Mouse (Mus musculus) midbrain, embryonic 11.5 days (tissue): ENCODE data around the gene Sh2d3c. TPM values are rescaled to one million over a fixed set of nuclear protein-coding genes. Genes with fewer than 3 reads are reported as not detected.

Source experiments
- ATAC-seq: fragments of 200-750 bp; cut with Nextera tagmentation; 2 replicates; pipeline ENCODE4 v1.8.0; 2017; ENCODE audit warnings: moderate TSS enrichment, moderate library complexity; ENCODE audit not compliant: low FRiP score
- DNase-seq: peaks from one replicate; pipeline ENCODE4 v3.0.0; 2015; ENCODE audit warnings: low spot score; ENCODE audit errors: missing footprints
- H3K27ac ChIP-seq: fragments of 300-500 bp; sonication (generic); 2 replicates; pipeline ENCODE4 v1.5.1; 2014; ENCODE audit warnings: low read depth, low read length
- H3K27me3 ChIP-seq: fragments of 300-500 bp; sonication (generic); 2 replicates; pipeline ENCODE4 v1.6.1; 2014; ENCODE audit warnings: mild to moderate bottlenecking, low read length, moderate library complexity, mixed read lengths; ENCODE audit not compliant: control insufficient read depth, insufficient read depth
- H3K36me3 ChIP-seq: fragments of 300-500 bp; sonication (generic); 2 replicates; pipeline ENCODE4 v1.6.1; 2014; ENCODE audit warnings: mild to moderate bottlenecking, low read length, moderate library complexity, mixed read lengths; ENCODE audit not compliant: control insufficient read depth, insufficient read depth
- H3K4me1 ChIP-seq: fragments of 300-500 bp; sonication (generic); 2 replicates; pipeline ENCODE4 v1.6.1; 2014; ENCODE audit warnings: low read length; ENCODE audit not compliant: control insufficient read depth, insufficient read depth
- H3K4me2 ChIP-seq: fragments of 300-500 bp; sonication (generic); 2 replicates; pipeline ENCODE4 v1.6.1; 2014; ENCODE audit warnings: mild to moderate bottlenecking, moderate library complexity
- H3K4me3 ChIP-seq: fragments of 300-500 bp; sonication (generic); 2 replicates; pipeline ENCODE4 v1.5.1; 2014; ENCODE audit warnings: low read depth, low read length
- H3K9ac ChIP-seq: fragments of 300-500 bp; sonication (generic); 2 replicates; pipeline ENCODE4 v1.6.1; 2014; ENCODE audit warnings: low read length
- H3K9me3 ChIP-seq: fragments of 300-500 bp; sonication (generic); 2 replicates; pipeline ENCODE4 v1.6.1; 2016; ENCODE audit warnings: low read length; ENCODE audit not compliant: control insufficient read depth
- WGBS: fragments of 180-500 bp; shearing (Covaris S2); extraction: QIAGEN DNeasy Blood & Tissue Kit; methylation state at CpG from one replicate; pipeline ENCODE4 v1.1.7; 2014; 5-methylcytosine and 5-hydroxymethylcytosine counted together
- polyA plus RNA-seq: library from polyadenylated mRNA; unstranded; fragments of >200 nt; fragmentation: Nextera tagmentation; extraction: Ambion mirVana; gene quantifications from 2 replicates; pipeline ENCODE4 v1.2.1, GENCODE M21; 2014

Gene Sh2d3c
- polyA plus RNA-seq, 1 experiment from 2014 or later: 25.5 TPM

DNA sequence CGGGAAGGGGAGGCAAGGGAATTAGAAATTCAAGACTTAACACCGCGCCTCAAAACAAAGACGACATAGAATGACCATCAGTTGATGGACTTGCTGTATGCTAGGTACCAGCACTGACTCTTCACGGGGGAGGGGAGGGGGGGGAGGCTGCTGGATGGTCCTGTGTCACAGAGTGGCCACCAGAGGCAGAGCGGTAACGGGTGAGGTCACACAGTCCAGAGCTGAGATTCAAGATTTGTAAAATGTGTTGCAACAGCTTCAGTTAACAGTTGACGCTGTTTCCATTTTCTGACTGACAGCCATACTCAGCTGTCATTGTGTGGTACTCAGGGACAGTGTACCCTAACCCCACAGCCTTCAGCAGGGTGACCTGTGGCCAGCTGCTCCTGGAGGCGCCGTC, 31.3 kb downstream of the Sh2d3c start:
- Histone ChIP-seq H3K4me1 (peaks cover 21% of the 10 kb centered on the region), H3K4me2 (peak overlapping the region; percentile 44; the same call in 1 of the 2 replicates), H3K4me3 (peak overlapping the region; percentile 24; the same call in 1 of the 2 replicates), H3K27me3 (0 out of 2 replicates have a peak, but pooled peaks cover 2% of the 10 kb centered on the region), H3K9me3 (no peaks in the 10 kb centered on the region), H3K27ac (peak overlapping the region; percentile 64; the same call in 1 of the 2 replicates), H3K36me3 (peaks cover 4% of the 10 kb centered on the region), H3K9ac (no peak overlapping the region; the same call in 1 of the 2 replicates)
- DNase-seq (no peak), ATAC-seq (no peak)
- 65% methylated on average over 10 of the region's 10 CpGs for WGBS

DNA sequence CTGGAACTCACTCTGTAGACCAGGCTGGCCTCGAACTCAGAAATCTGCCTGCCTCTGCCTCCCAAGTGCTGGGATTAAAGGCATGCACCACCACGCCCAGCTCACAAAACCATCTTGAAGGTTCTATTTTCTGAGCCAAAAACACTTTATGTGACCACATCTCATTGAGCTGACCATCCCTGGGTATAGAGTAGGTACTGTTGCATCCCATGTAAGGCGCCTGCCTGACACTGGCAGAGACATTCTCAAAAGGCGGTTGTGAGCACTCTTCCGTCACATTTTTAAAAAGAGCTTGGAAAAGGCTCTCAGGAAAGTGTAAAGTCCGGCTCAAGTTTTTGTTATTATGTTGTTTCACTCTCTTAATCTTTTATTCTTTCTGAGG, 35.8 kb downstream of the Sh2d3c start:
- peaks cover 3% of the 10 kb centered on the region; the same call in 1 of the 2 replicates for H3K36me3 ChIP-seq
- peaks cover 12% of the 10 kb centered on the region for H3K4me1 ChIP-seq
- 0 out of 2 replicates have a peak, but pooled peaks cover 2% of the 10 kb centered on the region for H3K27me3 ChIP-seq
- peak; percentile 31; the same call in 1 of the 2 replicates for ATAC-seq
- H3K4me2 ChIP-seq: peak overlapping the region; percentile 23; the same call in 1 of the 2 replicates
- no peak overlapping the region for H3K9ac ChIP-seq
- H3K27ac ChIP-seq: no peak overlapping the region
- no peak overlapping the region for H3K4me3 ChIP-seq
- WGBS: 33% methylated on average over 6 of the region's 6 CpGs
- DNase-seq: no peak
- H3K9me3 ChIP-seq: no peaks in the 10 kb centered on the region

DNA sequence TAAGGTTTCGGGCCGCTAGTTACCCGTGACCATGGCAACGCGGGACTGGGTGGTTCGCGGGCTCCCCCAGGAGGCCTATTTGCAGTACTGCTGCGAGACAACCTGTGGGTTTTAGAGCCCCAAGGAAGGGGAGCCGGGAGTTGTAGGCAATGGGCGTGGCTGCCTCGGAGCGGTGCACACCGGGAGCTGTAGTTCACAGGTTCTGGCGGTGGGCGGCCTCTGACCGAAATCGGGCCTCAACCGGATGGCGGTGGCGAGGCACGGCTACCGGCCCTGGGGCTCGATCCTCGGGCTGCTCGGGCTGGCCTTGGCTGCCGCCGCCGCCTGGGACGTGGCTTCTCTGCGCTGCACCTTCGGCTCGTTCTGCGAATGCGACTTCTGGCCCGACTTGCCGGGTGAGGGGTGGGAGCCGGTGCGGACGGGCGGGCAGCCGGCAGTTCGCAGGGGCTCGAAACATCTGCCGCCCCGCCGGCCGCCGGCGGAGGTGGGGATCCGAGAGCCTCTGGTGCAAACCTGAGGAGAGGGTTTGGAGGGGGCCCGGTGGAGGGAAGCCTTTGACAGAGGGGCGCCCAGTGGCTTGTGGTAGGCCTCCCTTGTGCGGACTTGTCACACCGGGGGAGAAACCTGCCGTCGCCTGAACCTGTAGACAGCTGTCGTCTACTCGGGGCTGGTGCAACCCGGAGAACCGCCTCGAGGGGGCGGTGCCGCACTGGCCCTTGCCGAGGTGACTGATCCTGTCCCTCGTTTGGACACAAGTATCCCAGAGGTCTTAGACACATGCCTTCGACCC, 36.4 kb downstream of the Sh2d3c start, which contains the start of gene Tor2a:
Tor2a (plus strand) TSS at position 179 of the 790 bp plus-strand sequence.
- Histone ChIP-seq H3K9me3 (no peaks in the 10 kb centered on the region), H3K4me1 (peaks cover 7% of the 10 kb centered on the region; the same call in 1 of the 2 replicates), H3K36me3 (peaks cover 4% of the 10 kb centered on the region; the same call in 1 of the 2 replicates), H3K4me2 (peak within 1 kb of the TSS; percentile 54), H3K4me3 (peak within 1 kb of the TSS; percentile 61), H3K27ac (peak within 1 kb of the TSS; percentile 75), H3K9ac (peak within 1 kb of the TSS; percentile 81), H3K27me3 (0 out of 2 replicates have a peak, but pooled peaks cover 2% of the 10 kb centered on the region)
- DNase-seq (peak; percentile 99), ATAC-seq (peak; percentile 93)
- WGBS: under 1% methylated on average over 66 of the region's 66 CpGs

DNA sequence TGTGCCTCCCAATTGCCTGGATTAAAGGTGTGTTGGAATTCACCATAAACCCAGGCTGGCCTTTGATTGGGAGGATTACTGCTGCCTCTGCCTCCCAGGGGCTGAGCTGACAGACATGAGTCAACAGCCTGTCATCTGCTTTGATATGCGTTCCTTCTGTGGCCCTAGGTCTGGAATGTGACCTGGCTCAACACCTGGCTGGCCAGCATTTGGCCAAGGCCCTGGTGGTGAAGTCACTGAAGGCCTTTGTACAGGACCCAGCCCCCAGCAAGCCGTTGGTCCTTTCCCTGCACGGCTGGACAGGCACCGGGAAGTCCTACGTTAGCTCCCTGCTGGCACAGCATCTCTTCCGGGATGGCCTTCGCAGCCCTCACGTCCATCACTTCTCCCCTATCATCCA, 37.6 kb downstream of the Sh2d3c start:
- WGBS: 86% methylated on average over 8 of the region's 8 CpGs
- H3K4me2 ChIP-seq: no peak overlapping the region
- peaks cover 7% of the 10 kb centered on the region; the same call in 1 of the 2 replicates for H3K4me1 ChIP-seq
- peaks cover 4% of the 10 kb centered on the region; the same call in 1 of the 2 replicates for H3K36me3 ChIP-seq
- ATAC-seq: no peak
- no peaks in the 10 kb centered on the region for H3K27me3 ChIP-seq
- no peak overlapping the region for H3K4me3 ChIP-seq
- no peak overlapping the region for H3K9ac ChIP-seq
- no peak for DNase-seq
- no peaks in the 10 kb centered on the region for H3K9me3 ChIP-seq
- H3K27ac ChIP-seq: no peak overlapping the region

DNA sequence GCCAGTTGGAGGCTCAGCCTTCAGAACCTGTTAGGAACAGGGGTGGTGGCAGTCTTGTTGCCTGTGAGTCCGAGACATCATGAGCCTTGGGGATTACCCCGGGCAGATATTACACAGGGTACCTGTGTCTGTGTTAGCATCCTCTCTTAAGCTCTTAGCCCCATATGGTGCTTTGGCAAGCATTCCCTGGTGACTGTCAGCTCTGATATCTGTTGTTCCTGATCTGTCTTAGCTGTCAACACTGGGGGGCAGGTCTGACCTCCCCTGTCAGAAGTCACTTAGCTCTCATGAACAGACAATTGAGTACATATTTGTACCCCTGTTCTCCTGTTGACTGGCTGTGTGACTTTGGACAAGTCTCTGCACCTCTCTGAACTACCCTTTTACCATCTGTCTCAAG, 38.1 kb downstream of the Sh2d3c start:
- peaks cover 7% of the 10 kb centered on the region; the same call in 1 of the 2 replicates for H3K4me1 ChIP-seq
- no peak overlapping the region for H3K4me2 ChIP-seq
- no peak overlapping the region for H3K9ac ChIP-seq
- WGBS: 95% methylated on average over 2 of the region's 2 CpGs
- peaks cover 4% of the 10 kb centered on the region; the same call in 1 of the 2 replicates for H3K36me3 ChIP-seq
- ATAC-seq: no peak
- no peak overlapping the region for H3K27ac ChIP-seq
- H3K9me3 ChIP-seq: no peaks in the 10 kb centered on the region
- H3K4me3 ChIP-seq: no peak overlapping the region
- DNase-seq: no peak
- no peaks in the 10 kb centered on the region for H3K27me3 ChIP-seq

DNA sequence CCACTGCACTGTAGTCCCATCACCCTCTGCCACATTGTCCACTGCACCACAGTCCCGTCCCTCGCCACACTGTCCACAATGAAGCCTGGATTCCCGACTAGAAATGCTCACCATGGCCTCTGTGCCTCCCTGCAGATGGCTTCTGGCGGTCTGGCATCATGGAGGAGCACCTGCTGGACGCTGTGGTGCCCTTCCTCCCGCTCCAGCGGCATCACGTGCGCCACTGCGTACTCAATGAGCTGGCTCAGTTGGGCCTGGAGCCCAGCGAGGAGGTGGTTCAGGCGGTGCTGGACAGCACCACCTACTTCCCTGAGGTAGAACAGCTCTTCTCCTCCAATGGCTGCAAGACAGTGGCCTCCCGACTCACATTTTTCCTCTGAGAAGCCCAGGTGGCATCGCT, 40.5 kb downstream of the Sh2d3c start:
- Histone ChIP-seq H3K36me3 (peaks cover 4% of the 10 kb centered on the region; the same call in 1 of the 2 replicates), H3K27me3 (no peaks in the 10 kb centered on the region), H3K9ac (no peak overlapping the region), H3K9me3 (no peaks in the 10 kb centered on the region), H3K27ac (no peak overlapping the region), H3K4me3 (no peak overlapping the region), H3K4me2 (no peak overlapping the region), H3K4me1 (peaks cover 7% of the 10 kb centered on the region; the same call in 1 of the 2 replicates)
- ATAC-seq (no peak), DNase-seq (no peak)
- 89% methylated on average over 14 of the region's 14 CpGs for WGBS

DNA sequence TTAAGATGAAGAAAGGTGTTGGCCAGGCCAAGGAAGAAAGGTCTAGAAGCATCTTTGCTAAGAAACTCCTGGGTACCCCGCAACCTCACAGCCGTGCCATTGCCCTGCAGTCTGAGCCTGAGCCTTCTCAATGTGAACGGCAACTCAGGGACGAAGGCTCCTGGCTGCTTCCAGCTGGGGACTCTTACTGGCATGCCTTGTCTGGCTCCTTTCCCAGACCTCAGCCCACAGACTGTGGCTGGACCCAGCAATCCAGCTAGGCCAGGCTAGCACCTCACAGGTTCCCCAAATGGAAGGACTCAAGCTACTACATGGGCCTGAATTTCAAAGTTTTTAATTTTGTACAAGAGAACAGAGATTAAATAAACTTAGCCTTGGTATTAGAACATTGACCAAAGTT, 41.0 kb downstream of the Sh2d3c start:
- DNase-seq (no peak), ATAC-seq (no peak)
- 96% methylated on average over 4 of the region's 4 CpGs for WGBS
- Histone ChIP-seq H3K36me3 (peaks cover 4% of the 10 kb centered on the region; the same call in 1 of the 2 replicates), H3K4me2 (no peak overlapping the region), H3K4me3 (no peak overlapping the region), H3K9ac (no peak overlapping the region), H3K9me3 (no peaks in the 10 kb centered on the region), H3K4me1 (peaks cover 5% of the 10 kb centered on the region; the same call in 1 of the 2 replicates), H3K27ac (no peak overlapping the region), H3K27me3 (no peaks in the 10 kb centered on the region)

DNA sequence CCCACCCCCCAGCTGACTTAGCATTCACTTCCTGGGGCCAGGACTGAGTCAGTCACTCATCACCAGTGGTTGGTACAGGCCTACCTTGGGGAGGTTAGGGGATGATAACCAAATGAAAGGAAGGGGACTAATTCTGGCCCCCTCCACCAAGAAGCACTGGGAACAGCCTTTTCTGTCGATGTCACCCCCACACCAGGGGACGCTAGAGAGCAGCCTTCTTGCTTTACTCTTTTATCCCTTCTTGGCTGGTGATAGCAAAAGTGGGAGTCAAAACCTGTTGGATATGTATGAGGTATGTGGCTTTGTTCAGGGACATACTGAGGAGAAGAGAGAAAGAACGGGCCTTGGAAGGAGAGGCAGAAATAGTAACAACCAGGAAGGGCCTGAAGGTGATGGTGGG, 42.5 kb downstream of the Sh2d3c start:
- H3K27ac ChIP-seq: no peak overlapping the region
- peaks cover 4% of the 10 kb centered on the region; the same call in 1 of the 2 replicates for H3K36me3 ChIP-seq
- no peak overlapping the region for H3K4me3 ChIP-seq
- H3K9ac ChIP-seq: no peak overlapping the region
- ATAC-seq: no peak
- WGBS: 78% methylated on average over 3 of the region's 3 CpGs
- no peaks in the 10 kb centered on the region for H3K9me3 ChIP-seq
- no peaks in the 10 kb centered on the region for H3K4me1 ChIP-seq
- no peaks in the 10 kb centered on the region for H3K27me3 ChIP-seq
- no peak overlapping the region for H3K4me2 ChIP-seq
- DNase-seq: no peak

DNA sequence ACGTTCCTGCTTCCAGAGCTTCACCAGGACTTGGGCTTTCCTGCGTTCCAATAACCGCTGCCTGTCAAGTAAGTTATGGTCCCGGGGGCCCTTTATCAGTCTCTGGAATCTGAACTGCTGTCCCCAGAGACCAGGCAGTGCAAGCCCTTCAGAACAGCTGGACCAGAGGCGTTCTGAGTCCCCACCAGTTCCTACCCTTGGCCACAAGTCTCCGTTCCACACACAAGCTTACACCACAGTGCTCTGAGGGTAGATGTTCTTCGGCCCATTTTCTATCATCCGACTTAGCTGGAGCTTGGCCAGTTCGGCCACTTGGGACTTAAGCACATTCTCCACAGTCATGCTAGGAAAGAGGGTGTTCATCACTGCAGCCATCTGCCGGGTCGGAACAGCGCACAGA, 46.4 kb downstream of the Sh2d3c start:
- H3K27ac ChIP-seq: no peak overlapping the region
- H3K9ac ChIP-seq: no peak overlapping the region
- H3K4me3 ChIP-seq: no peak overlapping the region
- H3K9me3 ChIP-seq: no peaks in the 10 kb centered on the region
- WGBS: 80% methylated on average over 12 of the region's 12 CpGs
- H3K36me3 ChIP-seq: no peaks in the 10 kb centered on the region
- no peaks in the 10 kb centered on the region for H3K27me3 ChIP-seq
- no peak for DNase-seq
- H3K4me1 ChIP-seq: peaks cover 5% of the 10 kb centered on the region
- no peak overlapping the region for H3K4me2 ChIP-seq
- no peak for ATAC-seq
